Mouse (Mus musculus) hindbrain, embryonic 12.5 days (tissue): ENCODE data around the gene Gm17349. TPM values are rescaled to one million over a fixed set of nuclear protein-coding genes. Genes with fewer than 3 reads are reported as not detected.

Experiments
- ATAC-seq: fragments of 200-750 bp; cut with Nextera tagmentation; 2 replicates; pipeline ENCODE4 v1.8.0; 2017; ENCODE audit warnings: moderate TSS enrichment; ENCODE audit not compliant: low FRiP score
- H3K27ac ChIP-seq: fragments of 300-500 bp; sonication (generic); 2 replicates; pipeline ENCODE4 v1.5.1; 2016; ENCODE audit warnings: mild to moderate bottlenecking
- H3K27me3 ChIP-seq: fragments of 300-500 bp; sonication (generic); 2 replicates; pipeline ENCODE4 v1.6.1; 2016; ENCODE audit warnings: mild to moderate bottlenecking
- H3K36me3 ChIP-seq: fragments of 300-500 bp; sonication (generic); 2 replicates; pipeline ENCODE4 v1.6.1; 2016; ENCODE audit warnings: mild to moderate bottlenecking
- H3K4me1 ChIP-seq: fragments of 300-500 bp; sonication (generic); 2 replicates; pipeline ENCODE4 v1.6.1; 2016
- H3K4me2 ChIP-seq: fragments of 300-500 bp; sonication (generic); replicated peaks from 2 replicates; pipeline ENCODE4 v1.6.1; 2016; ENCODE audit warnings: mild to moderate bottlenecking
- H3K4me3 ChIP-seq: fragments of 300-500 bp; sonication (generic); 2 replicates; pipeline ENCODE4 v1.5.1; 2016; ENCODE audit warnings: mild to moderate bottlenecking
- H3K9ac ChIP-seq: fragments of 300-500 bp; sonication (generic); 2 replicates; pipeline ENCODE4 v1.6.1; 2016; ENCODE audit warnings: mild to moderate bottlenecking, moderate library complexity
- H3K9me3 ChIP-seq: fragments of 300-500 bp; sonication (generic); replicated peaks from 2 replicates; pipeline ENCODE4 v1.6.1; 2016; ENCODE audit warnings: mild to moderate bottlenecking
- WGBS: fragments of 180-500 bp; shearing (Covaris S2); methylation state at CpG from one replicate; pipeline ENCODE4 v1.1.7; 2016; 5-methylcytosine and 5-hydroxymethylcytosine counted together
- polyA plus RNA-seq: library from polyadenylated mRNA; unstranded; fragments of >200 nt; fragmentation: Nextera tagmentation; extraction: Ambion mirVana; gene quantifications from 2 replicates; pipeline ENCODE4 v1.2.1, GENCODE M21; 2016

Gm17349 gene
- polyA plus RNA-seq, 1 experiment from 2014 or later = not detected

- no peak for ATAC-seq
- Histone ChIP-seq H3K27me3 (peaks cover 25% of the 10 kb centered on the region), H3K4me1 (peaks cover 67% of the 10 kb centered on the region), H3K36me3 (peaks cover 1% of the 10 kb centered on the region; the same call in 1 of the 2 replicates), H3K9ac (no peak overlapping the region), H3K9me3 (no peaks in the 10 kb centered on the region; the same call in 1 of the 2 replicates), H3K4me2 (no peak overlapping the region), H3K27ac (no peak overlapping the region), H3K4me3 (no peak overlapping the region)
- WGBS = 96% methylated on average over 2 of the region's 2 CpGs
These were observed 37.7 kb downstream of the Gm17349 start for GRCm38 (mm10) chr15:99667544-99667943.

GRCm38 (mm10) chr15:99664600-99665451 is 40.5 kb downstream of the Gm17349 start:
- no peaks in the 10 kb centered on the region for H3K36me3 ChIP-seq
- WGBS = 1% methylated on average over 46 of the region's 52 CpGs
- H3K9me3 ChIP-seq = no peaks in the 10 kb centered on the region; the same call in 1 of the 2 replicates
- peak overlapping the region; percentile 40 for H3K4me3 ChIP-seq
- peak overlapping the region; percentile 87 for H3K27ac ChIP-seq
- H3K27me3 ChIP-seq = peaks cover 11% of the 10 kb centered on the region
- peak; percentile 84 for ATAC-seq
- H3K4me2 ChIP-seq = peak overlapping the region; percentile 78
- peak overlapping the region; percentile 49 for H3K9ac ChIP-seq
- peaks cover 50% of the 10 kb centered on the region for H3K4me1 ChIP-seq

- Histone ChIP-seq H3K9me3 (no peaks in the 10 kb centered on the region; the same call in 1 of the 2 replicates), H3K36me3 (no peaks in the 10 kb centered on the region), H3K9ac (peak overlapping the region; percentile 49), H3K4me2 (peak overlapping the region; percentile 78), H3K4me1 (peaks cover 44% of the 10 kb centered on the region), H3K4me3 (peak overlapping the region; percentile 40), H3K27me3 (peaks cover 11% of the 10 kb centered on the region), H3K27ac (peak overlapping the region; percentile 87)
- no peak; the same call in 1 of the 2 replicates for ATAC-seq
- 5% methylated on average over 17 of the region's 17 CpGs for WGBS
These were observed 41.2 kb downstream of the Gm17349 start for GRCm38 (mm10) chr15:99663964-99664599.

- no peak for ATAC-seq
- no peak overlapping the region for H3K4me3 ChIP-seq
- 59% methylated on average over 7 of the region's 7 CpGs for WGBS
- H3K9ac ChIP-seq = peak overlapping the region; percentile 27; the same call in 1 of the 2 replicates
- peaks cover 38% of the 10 kb centered on the region for H3K4me1 ChIP-seq
- peak overlapping the region; percentile 64 for H3K27ac ChIP-seq
- H3K4me2 ChIP-seq = no peak overlapping the region
- no peaks in the 10 kb centered on the region for H3K36me3 ChIP-seq
- H3K9me3 ChIP-seq = no peaks in the 10 kb centered on the region; the same call in 1 of the 2 replicates
- H3K27me3 ChIP-seq = peaks cover 11% of the 10 kb centered on the region
These were observed 42.9 kb downstream of the Gm17349 start for GRCm38 (mm10) chr15:99662371-99662770.

GRCm38 (mm10) chr15:99661121-99661830 is 44.0 kb downstream of the Gm17349 start:
- H3K4me1 ChIP-seq = peaks cover 35% of the 10 kb centered on the region
- H3K9ac ChIP-seq = no peak overlapping the region
- no peak overlapping the region for H3K4me2 ChIP-seq
- no peak for ATAC-seq
- no peak overlapping the region for H3K27ac ChIP-seq
- WGBS = 96% methylated on average over 15 of the region's 15 CpGs
- no peak overlapping the region for H3K4me3 ChIP-seq
- H3K36me3 ChIP-seq = no peaks in the 10 kb centered on the region
- peaks cover 7% of the 10 kb centered on the region for H3K27me3 ChIP-seq
- no peaks in the 10 kb centered on the region for H3K9me3 ChIP-seq

GRCm38 (mm10) chr15:99658437-99658836 is 46.9 kb downstream of the Gm17349 start:
- WGBS = 59% methylated on average over 2 of the region's 2 CpGs
- Histone ChIP-seq H3K27me3 (peaks cover 24% of the 10 kb centered on the region), H3K4me1 (peaks cover 25% of the 10 kb centered on the region), H3K36me3 (no peaks in the 10 kb centered on the region), H3K9ac (no peak overlapping the region), H3K9me3 (no peaks in the 10 kb centered on the region), H3K4me2 (no peak overlapping the region), H3K27ac (peak overlapping the region; percentile 12; the same call in 1 of the 2 replicates), H3K4me3 (no peak overlapping the region)
- no peak for ATAC-seq

GRCm38 (mm10) chr15:99655956-99656355 is 49.3 kb downstream of the Gm17349 start:
- Histone ChIP-seq H3K9me3 (no peaks in the 10 kb centered on the region), H3K36me3 (no peaks in the 10 kb centered on the region), H3K4me3 (no peak overlapping the region), H3K27me3 (peaks cover 29% of the 10 kb centered on the region), H3K27ac (peak overlapping the region; percentile 71), H3K9ac (no peak overlapping the region), H3K4me2 (peak overlapping the region; percentile 19), H3K4me1 (peaks cover 26% of the 10 kb centered on the region)
- WGBS = 39% methylated on average over 9 of the region's 9 CpGs
- no peak for ATAC-seq

GRCm38 (mm10) chr15:99653876-99654275 is 51.4 kb downstream of the Gm17349 start:
- Histone ChIP-seq H3K27me3 (peaks cover 29% of the 10 kb centered on the region), H3K9ac (peak overlapping the region; percentile 37), H3K4me1 (peaks cover 45% of the 10 kb centered on the region), H3K4me3 (peak overlapping the region; percentile 21), H3K36me3 (no peaks in the 10 kb centered on the region), H3K4me2 (peak overlapping the region; percentile 50), H3K9me3 (no peaks in the 10 kb centered on the region), H3K27ac (no peak overlapping the region)
- WGBS = 2% methylated on average over 21 of the region's 21 CpGs
- ATAC-seq = no peak

GRCm38 (mm10) chr15:99653291-99653690 is 52.0 kb downstream of the Gm17349 start:
- WGBS = 11% methylated on average over 8 of the region's 8 CpGs
- H3K4me2 ChIP-seq = peak overlapping the region; percentile 50
- H3K9ac ChIP-seq = 0 out of 2 replicates have a peak overlapping the region, but pooled peaks have one; percentile 37
- H3K27me3 ChIP-seq = peaks cover 29% of the 10 kb centered on the region
- no peak overlapping the region for H3K27ac ChIP-seq
- H3K9me3 ChIP-seq = no peaks in the 10 kb centered on the region
- no peak for ATAC-seq
- peak overlapping the region; percentile 21 for H3K4me3 ChIP-seq
- no peaks in the 10 kb centered on the region for H3K36me3 ChIP-seq
- H3K4me1 ChIP-seq = peaks cover 49% of the 10 kb centered on the region

Other genes with a start within 250 kb of the Gm17349 start
- gene Nckap5l, start 247.7 kb downstream of the Gm17349 start, polyA plus RNA-seq = 14.9 and 16.1 TPM in 2 replicates
- 18.9 TPM in 2 replicates for gene Bcdin3d, start 230.8 kb downstream of the Gm17349 start, polyA plus RNA-seq
- gene Faim2, start 177.3 kb downstream of the Gm17349 start, polyA plus RNA-seq = 2.9 and 5.5 TPM in 2 replicates
- not detected in 2 replicates for gene Aqp2, start 126.4 kb downstream of the Gm17349 start, polyA plus RNA-seq
- 2.4 and 2.7 TPM in 2 replicates for gene Aqp5, start 114.7 kb downstream of the Gm17349 start, polyA plus RNA-seq
- gene Aqp6, start 104.1 kb downstream of the Gm17349 start, polyA plus RNA-seq = 1.3 and 2.8 TPM in 2 replicates
- gene Racgap1, start 53.8 kb downstream of the Gm17349 start, polyA plus RNA-seq = 177 and 185 TPM in 2 replicates
- gene Asic1, start 35.1 kb downstream of the Gm17349 start, polyA plus RNA-seq = 48.6 and 61.6 TPM in 2 replicates
- 123 and 141 TPM in 2 replicates for gene Smarcd1, start 3.4 kb downstream of the Gm17349 start, polyA plus RNA-seq
- gene Gpd1, start 12.0 kb upstream of the Gm17349 start, polyA plus RNA-seq = 0.69 and 0.92 TPM in 2 replicates
- 152 and 156 TPM in 2 replicates for gene Cox14, start 20.1 kb upstream of the Gm17349 start, polyA plus RNA-seq
- 66.8 and 69.3 TPM in 2 replicates for gene Cers5, start 67.4 kb upstream of the Gm17349 start, polyA plus RNA-seq
- 36.1 and 44.3 TPM in 2 replicates for gene Lima1, start 170.0 kb upstream of the Gm17349 start, polyA plus RNA-seq